12 mouse cellular contexts compared by ENCODE assay signal in the genomic region with DNA sequence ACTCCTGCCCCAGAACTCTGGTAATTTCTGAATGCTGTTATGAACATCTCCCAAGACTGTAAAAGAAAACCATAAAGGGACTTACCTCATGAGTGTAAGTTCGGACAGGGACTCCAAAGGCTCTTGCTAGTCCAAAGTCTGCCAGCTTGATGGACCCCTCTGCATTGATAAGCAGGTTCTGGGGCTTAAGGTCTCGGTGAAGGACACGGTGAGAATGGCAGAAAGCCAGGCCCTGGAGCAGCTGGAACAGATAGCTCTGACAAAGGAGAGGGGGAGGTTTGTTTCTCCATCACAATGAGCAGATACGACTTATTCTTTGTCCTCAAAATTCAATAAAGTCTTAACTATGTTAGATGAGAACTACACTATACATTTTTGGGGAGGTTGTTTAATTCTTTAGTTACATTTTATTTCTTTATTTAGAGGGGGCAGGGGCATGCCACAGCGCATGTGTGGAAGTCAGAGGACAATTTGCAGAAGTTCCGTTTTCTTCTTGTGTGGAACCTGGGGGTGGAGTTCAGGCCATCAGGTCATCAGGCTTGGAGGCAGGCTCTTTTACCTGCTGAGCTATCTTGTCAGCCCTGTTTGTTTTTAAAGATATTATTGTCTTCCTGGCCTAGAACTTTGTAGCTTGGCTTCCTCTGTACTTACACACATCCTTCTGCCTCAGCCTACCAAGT. TPM values are rescaled to one million over a fixed set of nuclear protein-coding genes. Genes with fewer than 3 reads are reported as not detected.
DNase-seq lines count a peak whose midpoint lies in the region; ATAC-seq and TF ChIP-seq lines count a peak whose summit lies in the region.
"Had no signal": no experiment of that assay in that cellular context is flagged by ENCODE, and none has a peak within 500 bp of the region (broad histone marks: within the 10 kb centered on the region; RNA-seq: fewer than 3 reads in every experiment).

No protein-coding gene starts in this region.

- H3K4me3 ChIP-seq in kidney, embryonic 14.5 days (ENCODE audit: low read length) = no peak overlapping the region
- H3K4me3 ChIP-seq in embryonic facial prominence, embryonic 14.5 days (ENCODE audit: low read depth, low read length) = no peak overlapping the region
- no peak overlapping the region for H3K4me3 ChIP-seq in myocyte
- H3K4me3 ChIP-seq in forebrain, embryonic 15.5 days = no peak overlapping the region

- H3K27me3 ChIP-seq in kidney, embryonic 14.5 days (ENCODE audit: control insufficient read depth, insufficient read depth, low read length) = no peaks in the 10 kb centered on the region
- H3K27me3 ChIP-seq in embryonic facial prominence, embryonic 14.5 days (replicated peaks; ENCODE audit: control insufficient read depth, insufficient read depth, low read length) = no peaks in the 10 kb centered on the region
- H3K27me3 ChIP-seq in myocyte (ENCODE audit: control insufficient read depth, insufficient read depth, insufficient read length) = no peaks in the 10 kb centered on the region
- H3K27me3 ChIP-seq in forebrain, embryonic 15.5 days = no peaks in the 10 kb centered on the region
- H3K27me3 ChIP-seq: lung, embryonic 15.5 days had no signal

- peaks cover 12% of the 10 kb centered on the region for H3K79me2 ChIP-seq in myocyte (ENCODE audit: control insufficient read depth, insufficient read depth)

- WGBS in kidney, embryonic 14.5 days = 79% methylated on average over 6 of the region's 6 CpGs
- 76% methylated on average over 6 of the region's 6 CpGs for WGBS in embryonic facial prominence, embryonic 14.5 days
- 74% methylated on average over 6 of the region's 6 CpGs for WGBS in forebrain, embryonic 15.5 days

- H3K27ac ChIP-seq in kidney, embryonic 14.5 days (ENCODE audit: low read depth, low read length) = no peak overlapping the region
- no peak overlapping the region for H3K27ac ChIP-seq in embryonic facial prominence, embryonic 14.5 days (replicated peaks; ENCODE audit: low read depth, low read length)
- no peak overlapping the region for H3K27ac ChIP-seq in forebrain, embryonic 15.5 days (replicated peaks)
- H3K27ac ChIP-seq: lung, embryonic 15.5 days had no signal

- no peaks in the 10 kb centered on the region for H3K9me3 ChIP-seq in kidney, embryonic 14.5 days (ENCODE audit: control insufficient read depth, low read length)
- no peaks in the 10 kb centered on the region for H3K9me3 ChIP-seq in embryonic facial prominence, embryonic 14.5 days (ENCODE audit: control insufficient read depth, low read length)
- no peaks in the 10 kb centered on the region for H3K9me3 ChIP-seq in forebrain, embryonic 15.5 days
- H3K9me3 ChIP-seq: lung, embryonic 15.5 days had no signal

- no peak overlapping the region for H3ac ChIP-seq in myocyte (ENCODE audit: control insufficient read depth, insufficient read length)

- TF ChIP-seq POLR2A in myocyte (IDR thresholded peaks at IDR 0.05; ENCODE audit: insufficient read length, low read depth) = no peak

- peaks cover 8% of the 10 kb centered on the region; the same call in 1 of the 2 replicates for H3K4me1 ChIP-seq in kidney, embryonic 14.5 days (ENCODE audit: control insufficient read depth, insufficient read depth, low read length)
- peaks cover 9% of the 10 kb centered on the region; the same call in 1 of the 2 replicates for H3K4me1 ChIP-seq in embryonic facial prominence, embryonic 14.5 days (ENCODE audit: control insufficient read depth, insufficient read depth, low read length)
- peaks cover 12% of the 10 kb centered on the region for H3K4me1 ChIP-seq in forebrain, embryonic 15.5 days

- no peak for ATAC-seq in kidney, embryonic 14.5 days (ENCODE audit: low FRiP score, low TSS enrichment)
- no peak for ATAC-seq in embryonic facial prominence, embryonic 14.5 days (ENCODE audit: low read depth)
- ATAC-seq in forebrain, embryonic 15.5 days (replicated peaks) = no peak
- ATAC-seq in inflammation-experienced regulatory T-cells, adult 6 months = no peak

- no peak overlapping the region for H3K9ac ChIP-seq in kidney, embryonic 14.5 days (ENCODE audit: low read depth, low read length)
- H3K9ac ChIP-seq in embryonic facial prominence, embryonic 14.5 days (ENCODE audit: low read depth, low read length) = peak overlapping the region; percentile 30; the same call in 1 of the 2 replicates
- no peak overlapping the region for H3K9ac ChIP-seq in forebrain, embryonic 15.5 days (replicated peaks)
- H3K9ac ChIP-seq: lung, embryonic 15.5 days had no signal

- H3K36me3 ChIP-seq in kidney, embryonic 14.5 days (ENCODE audit: control insufficient read depth, insufficient read depth, low read length) = peaks cover 49% of the 10 kb centered on the region
- H3K36me3 ChIP-seq in embryonic facial prominence, embryonic 14.5 days (ENCODE audit: control insufficient read depth, insufficient read depth, low read length) = peaks cover 50% of the 10 kb centered on the region
- H3K36me3 ChIP-seq in myocyte (ENCODE audit: control insufficient read depth, insufficient read depth) = peaks cover 21% of the 10 kb centered on the region
- H3K36me3 ChIP-seq in forebrain, embryonic 15.5 days = no peaks in the 10 kb centered on the region

- DNase-seq in kidney, adult 9 months = no peak
- DNase-seq in MEL-GATA-1-ER (ENCODE audit: extremely low read depth, low read depth) = peak; percentile 51
- DNase-seq in embryonic facial prominence, embryonic 14.5 days (ENCODE audit: low spot score) = no peak
- DNase-seq in cerebellum, postnatal 10 days = no peak
- DNase-seq: cerebellum, adult 2 months; right cerebral cortex, postnatal 4 days; thymus, postnatal 36 days had no signal

- H3K4me2 ChIP-seq in kidney, embryonic 14.5 days (replicated peaks; ENCODE audit: low read depth, low read length) = 0 out of 2 replicates have a peak overlapping the region, but pooled peaks have one; percentile 66
- H3K4me2 ChIP-seq in embryonic facial prominence, embryonic 14.5 days (ENCODE audit: low read depth, low read length) = no peak overlapping the region; the same call in 1 of the 2 replicates
- H3K4me2 ChIP-seq in myocyte (ENCODE audit: low read depth) = peak overlapping the region; percentile 2
- H3K4me2 ChIP-seq in forebrain, embryonic 15.5 days (replicated peaks) = no peak overlapping the region

TF ChIP-seq in myocyte, 11 proteins besides CTCF, POLR2A, EP300 and RAD21:
- TF ChIP-seq MAX (IDR thresholded peaks at IDR 0.05; ENCODE audit: low read depth) = no peak
- TF ChIP-seq MYOG (IDR thresholded peaks at IDR 0.05; ENCODE audit: control insufficient read depth in 1 of 3, insufficient read depth in 1 of 3, insufficient read length in 2 of 3, low read depth in 2 of 3) = peak in 1 of 3 experiments; percentile 20
- peak in 1 of 3 experiments; percentile 27 for TF ChIP-seq MYOD1 (IDR thresholded peaks at IDR 0.05; ENCODE audit: control insufficient read depth in 1 of 3, insufficient read length in 2 of 3, low read depth in 2 of 3)
- no peak for TF ChIP-seq POLR2AphosphoS2 (IDR thresholded peaks at IDR 0.05; ENCODE audit: insufficient read length, low read depth)
- TF ChIP-seq REST (IDR thresholded peaks at IDR 0.05; ENCODE audit: insufficient read depth, insufficient read length) = no peak
- no peak for TF ChIP-seq USF1 (IDR thresholded peaks at IDR 0.05; ENCODE audit: low read depth)
TF ChIP-seq in myocyte: peak in this region for 2.

RNA-seq across cellular contexts. Expression of a gene that starts 1.5 kb away (rescaled TPM):
- 1.0 and 2.6 TPM in 2 replicates for polyA plus RNA-seq in kidney, embryonic 14.5 days (2014; fragmentation: Nextera tagmentation; extraction: Ambion mirVana)
- 14.0 and 14.6 TPM in 2 replicates for polyA plus RNA-seq in embryonic facial prominence, embryonic 14.5 days (2014; fragmentation: Nextera tagmentation; extraction: Ambion mirVana)
- polyA plus RNA-seq in myocyte (2012; fragmentation: generic; extraction: Trizol) = 0.17 TPM
- polyA plus RNA-seq in forebrain, embryonic 15.5 days (2015; fragmentation: Nextera tagmentation; extraction: Ambion mirVana) = 0.09 and 0.33 TPM in 2 replicates
- 1 to 10 TPM; 4.2 to 5.4 (median 4.3) TPM for polyA plus RNA-seq in inflammation-experienced regulatory T-cells, adult 6 months (2017; shearing (Covaris generic))

RNA-seq across cellular contexts. Expression of a gene that starts 2.4 kb away (rescaled TPM):
- 98.1 and 103 TPM in 2 replicates for polyA plus RNA-seq in kidney, embryonic 14.5 days (2014; fragmentation: Nextera tagmentation; extraction: Ambion mirVana)
- polyA plus RNA-seq in embryonic facial prominence, embryonic 14.5 days (2014; fragmentation: Nextera tagmentation; extraction: Ambion mirVana) = 99.2 and 105 TPM in 2 replicates
- polyA plus RNA-seq in myocyte (2012; fragmentation: generic; extraction: Trizol) = 39.9 TPM
- polyA plus RNA-seq in forebrain, embryonic 15.5 days (2015; fragmentation: Nextera tagmentation; extraction: Ambion mirVana) = 37.6 and 39.7 TPM in 2 replicates
- 10 to 100 TPM; 16.8 to 38.3 (median 19.9) TPM for polyA plus RNA-seq in inflammation-experienced regulatory T-cells, adult 6 months (2017; shearing (Covaris generic))

RNA-seq across cellular contexts. Expression of a gene that starts 6.4 kb away (rescaled TPM):
- 34.9 and 54.6 TPM in 2 replicates for polyA plus RNA-seq in kidney, embryonic 14.5 days (2014; fragmentation: Nextera tagmentation; extraction: Ambion mirVana)
- 74.7 and 75.4 TPM in 2 replicates for polyA plus RNA-seq in embryonic facial prominence, embryonic 14.5 days (2014; fragmentation: Nextera tagmentation; extraction: Ambion mirVana)
- polyA plus RNA-seq in myocyte (2012; fragmentation: generic; extraction: Trizol) = 76.3 TPM
- polyA plus RNA-seq in forebrain, embryonic 15.5 days (2015; fragmentation: Nextera tagmentation; extraction: Ambion mirVana) = 116 and 117 TPM in 2 replicates
- polyA plus RNA-seq in inflammation-experienced regulatory T-cells, adult 6 months (2017; shearing (Covaris generic)) = 10 to 100 TPM; 44.3 to 69.5 (median 63.9) TPM

RNA-seq across cellular contexts. Expression of a gene that starts 28.6 kb away (rescaled TPM):
- polyA plus RNA-seq in kidney, embryonic 14.5 days (2014; fragmentation: Nextera tagmentation; extraction: Ambion mirVana) = 6.8 and 10.1 TPM in 2 replicates
- 11.1 and 14.4 TPM in 2 replicates for polyA plus RNA-seq in embryonic facial prominence, embryonic 14.5 days (2014; fragmentation: Nextera tagmentation; extraction: Ambion mirVana)
- polyA plus RNA-seq in myocyte (2012; fragmentation: generic; extraction: Trizol) = 23.3 TPM
- 12.3 and 12.5 TPM in 2 replicates for polyA plus RNA-seq in forebrain, embryonic 15.5 days (2015; fragmentation: Nextera tagmentation; extraction: Ambion mirVana)
- polyA plus RNA-seq in inflammation-experienced regulatory T-cells, adult 6 months (2017; shearing (Covaris generic)) = 10 to 100 TPM; 17.0 to 29.7 (median 24.3) TPM

RNA-seq across cellular contexts. Expression of a gene that starts 42.2 kb away (rescaled TPM):
- polyA plus RNA-seq in kidney, embryonic 14.5 days (2014; fragmentation: Nextera tagmentation; extraction: Ambion mirVana) = 4.1 and 4.7 TPM in 2 replicates
- 16.7 and 17.0 TPM in 2 replicates for polyA plus RNA-seq in embryonic facial prominence, embryonic 14.5 days (2014; fragmentation: Nextera tagmentation; extraction: Ambion mirVana)
- 13.2 TPM for polyA plus RNA-seq in myocyte (2012; fragmentation: generic; extraction: Trizol)
- 4.2 and 4.5 TPM in 2 replicates for polyA plus RNA-seq in forebrain, embryonic 15.5 days (2015; fragmentation: Nextera tagmentation; extraction: Ambion mirVana)
- polyA plus RNA-seq in inflammation-experienced regulatory T-cells, adult 6 months (2017; shearing (Covaris generic)) = 100 to 1,000 TPM; 184 to 337 (median 319) TPM

Comparison
In these comparisons a context has a peak if more than half of its experiments do, and no peak if none do; other contexts are left out.
1. H3K4me2 ChIP-seq: peak in kidney, embryonic 14.5 days (single experiment) and myocyte (single experiment); none in embryonic facial prominence, embryonic 14.5 days (single experiment) and forebrain, embryonic 15.5 days (single experiment).